Mouse (Mus musculus) forebrain, embryonic 11.5 days (tissue): Measurements from ENCODE around the gene Mex3d. TPM values are rescaled to one million over a fixed set of nuclear protein-coding genes. Genes with fewer than 3 reads are reported as not detected.

ENCODE experiments used
- ATAC-seq: fragments of 200-750 bp; cut with Nextera tagmentation; replicated peaks from 2 replicates; pipeline ENCODE4 v1.8.0; 2017; ENCODE audit warnings: moderate TSS enrichment; ENCODE audit not compliant: low FRiP score
- DNase-seq: peaks from one replicate; pipeline ENCODE4 v3.0.0-alpha.2; 2017; ENCODE audit warnings: low spot score
- H3K27ac ChIP-seq: fragments of 300-500 bp; sonication (generic); 2 replicates; pipeline ENCODE4 v1.5.1; 2014; ENCODE audit warnings: low read depth, low read length
- H3K27me3 ChIP-seq: fragments of 300-500 bp; sonication (generic); 2 replicates; pipeline ENCODE4 v1.6.1; 2014; ENCODE audit warnings: mild to moderate bottlenecking, low read length, mixed read lengths; ENCODE audit not compliant: control insufficient read depth, insufficient read depth
- H3K36me3 ChIP-seq: fragments of 300-500 bp; sonication (generic); 2 replicates; pipeline ENCODE4 v1.6.1; 2014; ENCODE audit warnings: mild to moderate bottlenecking, low read length, moderate library complexity, mixed read lengths; ENCODE audit not compliant: control insufficient read depth, insufficient read depth
- H3K4me1 ChIP-seq: fragments of 300-500 bp; sonication (generic); replicated peaks from 2 replicates; pipeline ENCODE4 v1.6.1; 2014; ENCODE audit warnings: low read length, mixed read lengths; ENCODE audit not compliant: control insufficient read depth, insufficient read depth
- H3K4me2 ChIP-seq: fragments of 300-500 bp; sonication (generic); 2 replicates; pipeline ENCODE4 v1.6.1; 2014; ENCODE audit warnings: low read depth, mild to moderate bottlenecking, low read length, moderate library complexity, mixed read lengths; ENCODE audit not compliant: severe bottlenecking
- H3K4me3 ChIP-seq: fragments of 300-500 bp; sonication (generic); 2 replicates; pipeline ENCODE4 v1.5.1; 2014; ENCODE audit warnings: low read depth, low read length
- H3K9ac ChIP-seq: fragments of 300-500 bp; sonication (generic); 2 replicates; pipeline ENCODE4 v1.6.1; 2014; ENCODE audit warnings: low read length
- H3K9me3 ChIP-seq: fragments of 300-500 bp; sonication (generic); 2 replicates; pipeline ENCODE4 v1.6.1; 2016; ENCODE audit warnings: low read length, mixed read lengths; ENCODE audit not compliant: control insufficient read depth
- WGBS: fragments of 180-500 bp; shearing (Covaris S2); extraction: QIAGEN DNeasy Blood & Tissue Kit; methylation state at CpG from one replicate; pipeline ENCODE4 v1.1.7; 2014; 5-methylcytosine and 5-hydroxymethylcytosine counted together
- polyA plus RNA-seq: library from polyadenylated mRNA; unstranded; fragments of >200 nt; fragmentation: Nextera tagmentation; extraction: Ambion mirVana; gene quantifications from 2 replicates; pipeline ENCODE4 v1.2.1, GENCODE M21; 2014

The Mex3d gene
- polyA plus RNA-seq, 1 experiment from 2014 or later: 13.3 TPM

- Histone ChIP-seq H3K4me1 (peaks cover 13% of the 10 kb centered on the region; the same call in 1 of the 2 replicates), H3K4me3 (peak overlapping the region; percentile 98), H3K9ac (peak overlapping the region; percentile 100), H3K36me3 (peaks cover 23% of the 10 kb centered on the region), H3K4me2 (peak overlapping the region; percentile 74), H3K9me3 (no peaks in the 10 kb centered on the region), H3K27me3 (no peaks in the 10 kb centered on the region), H3K27ac (peak overlapping the region; percentile 94; the same call in 1 of the 2 replicates)
- WGBS: 25% methylated on average over 16 of the region's 16 CpGs
- no peak for DNase-seq
- ATAC-seq: no peak
Measured at GRCm38 (mm10) chr10:80431570-80432386, 44.3 kb upstream of the Mex3d start.

GRCm38 (mm10) chr10:80430375-80430980 lies 43.0 kb upstream of the Mex3d start:
- H3K4me1 ChIP-seq: peaks cover 13% of the 10 kb centered on the region; the same call in 1 of the 2 replicates
- no peak overlapping the region for H3K27ac ChIP-seq
- no peaks in the 10 kb centered on the region for H3K27me3 ChIP-seq
- H3K9ac ChIP-seq: no peak overlapping the region
- H3K4me3 ChIP-seq: no peak overlapping the region
- peaks cover 36% of the 10 kb centered on the region for H3K36me3 ChIP-seq
- H3K4me2 ChIP-seq: peak overlapping the region; percentile 5; the same call in 1 of the 2 replicates
- no peaks in the 10 kb centered on the region for H3K9me3 ChIP-seq
- 78% methylated on average over 6 of the region's 8 CpGs for whole genome bisulfite sequencing
- DNase-seq: no peak
- ATAC-seq: no peak

GRCm38 (mm10) chr10:80429800-80430199 lies 42.3 kb upstream of the Mex3d start:
- H3K36me3 ChIP-seq: peaks cover 42% of the 10 kb centered on the region
- no peak overlapping the region for H3K9ac ChIP-seq
- H3K27ac ChIP-seq: no peak overlapping the region
- WGBS: 87% methylated on average over 8 of the region's 8 CpGs
- no peak overlapping the region for H3K4me3 ChIP-seq
- H3K4me1 ChIP-seq: peaks cover 13% of the 10 kb centered on the region; the same call in 1 of the 2 replicates
- no peak overlapping the region for H3K4me2 ChIP-seq
- no peaks in the 10 kb centered on the region for H3K27me3 ChIP-seq
- ATAC-seq: no peak
- DNase-seq: no peak
- H3K9me3 ChIP-seq: no peaks in the 10 kb centered on the region

- H3K27ac ChIP-seq: no peak overlapping the region
- DNase-seq: no peak
- H3K9me3 ChIP-seq: no peaks in the 10 kb centered on the region
- WGBS: 96% methylated on average over 3 of the region's 3 CpGs
- no peak overlapping the region for H3K4me2 ChIP-seq
- H3K4me3 ChIP-seq: no peak overlapping the region
- ATAC-seq: no peak
- H3K36me3 ChIP-seq: peaks cover 54% of the 10 kb centered on the region
- no peaks in the 10 kb centered on the region for H3K27me3 ChIP-seq
- H3K9ac ChIP-seq: no peak overlapping the region
- no peaks in the 10 kb centered on the region; the same call in 1 of the 2 replicates for H3K4me1 ChIP-seq
Measured at GRCm38 (mm10) chr10:80425041-80425440, 37.6 kb upstream of the Mex3d start.

GRCm38 (mm10) chr10:80423562-80423961 lies 36.1 kb upstream of the Mex3d start:
- no peak overlapping the region for H3K27ac ChIP-seq
- no peak for DNase-seq
- 51% methylated on average over 4 of the region's 4 CpGs for WGBS

GRCm38 (mm10) chr10:80421651-80422472 lies 34.4 kb upstream of the Mex3d start:
- WGBS: 89% methylated on average over 9 of the region's 9 CpGs

More at GRCm38 (mm10) chr10:80423562-80423961, 36.1 kb upstream of the Mex3d start:
- Histone ChIP-seq H3K4me2 (no peak overlapping the region), H3K9ac (no peak overlapping the region), H3K27me3 (no peaks in the 10 kb centered on the region), H3K4me3 (no peak overlapping the region), H3K9me3 (no peaks in the 10 kb centered on the region), H3K4me1 (no peaks in the 10 kb centered on the region; the same call in 1 of the 2 replicates), H3K36me3 (peaks cover 56% of the 10 kb centered on the region)
- ATAC-seq: 0 out of 2 replicates have a peak, but pooled peaks have one; percentile 57

GRCm38 (mm10) chr10:80421208-80421607 lies 33.7 kb upstream of the Mex3d start:
- Histone ChIP-seq H3K4me1 (no peaks in the 10 kb centered on the region; the same call in 1 of the 2 replicates), H3K4me3 (no peak overlapping the region), H3K9ac (no peak overlapping the region), H3K9me3 (no peaks in the 10 kb centered on the region), H3K27me3 (no peaks in the 10 kb centered on the region), H3K36me3 (peaks cover 48% of the 10 kb centered on the region), H3K27ac (no peak overlapping the region; the same call in 1 of the 2 replicates), H3K4me2 (no peak overlapping the region)
- ATAC-seq: no peak
- DNase-seq: no peak
- WGBS: 90% methylated on average over 8 of the region's 8 CpGs

More at GRCm38 (mm10) chr10:80421651-80422472, 34.4 kb upstream of the Mex3d start:
- Histone ChIP-seq H3K4me1 (no peaks in the 10 kb centered on the region; the same call in 1 of the 2 replicates), H3K4me3 (no peak overlapping the region), H3K4me2 (no peak overlapping the region), H3K27me3 (no peaks in the 10 kb centered on the region), H3K9me3 (no peaks in the 10 kb centered on the region), H3K36me3 (peaks cover 49% of the 10 kb centered on the region), H3K27ac (no peak overlapping the region; the same call in 1 of the 2 replicates), H3K9ac (no peak overlapping the region)
- DNase-seq: no peak
- ATAC-seq: no peak

GRCm38 (mm10) chr10:80420729-80421128 lies 33.3 kb upstream of the Mex3d start:
- DNase-seq (no peak), ATAC-seq (no peak)
- Histone ChIP-seq H3K4me1 (no peaks in the 10 kb centered on the region; the same call in 1 of the 2 replicates), H3K4me3 (no peak overlapping the region), H3K9ac (no peak overlapping the region), H3K9me3 (no peaks in the 10 kb centered on the region), H3K36me3 (peaks cover 48% of the 10 kb centered on the region), H3K4me2 (no peak overlapping the region), H3K27me3 (no peaks in the 10 kb centered on the region), H3K27ac (no peak overlapping the region)
- 92% methylated on average over 10 of the region's 10 CpGs for WGBS
